Mouse (Mus musculus) adrenal gland, adult 18-20 months (tissue): Measurements from ENCODE around the gene Agap1. TPM values are rescaled to one million over a fixed set of nuclear protein-coding genes. Genes with fewer than 3 reads are reported as not detected.

Experiments used
- DNase-seq, 2 experiments: peaks; one replicate each; pipeline ENCODE4 v3.0.0; 2021 to 2022; ENCODE audit warnings: low spot score in 2 of 2
- total RNA-seq, 2 experiments: library from RNA; stranded (reverse); gene quantifications; 1 replicate in 1 of 2; 2 replicates in 1 of 2; pipeline ENCODE4 v1.2.3; 2021

Agap1 gene
- total RNA-seq, 2 experiments from 2014 or later: 44.7 to 59.1 TPM

DNA sequence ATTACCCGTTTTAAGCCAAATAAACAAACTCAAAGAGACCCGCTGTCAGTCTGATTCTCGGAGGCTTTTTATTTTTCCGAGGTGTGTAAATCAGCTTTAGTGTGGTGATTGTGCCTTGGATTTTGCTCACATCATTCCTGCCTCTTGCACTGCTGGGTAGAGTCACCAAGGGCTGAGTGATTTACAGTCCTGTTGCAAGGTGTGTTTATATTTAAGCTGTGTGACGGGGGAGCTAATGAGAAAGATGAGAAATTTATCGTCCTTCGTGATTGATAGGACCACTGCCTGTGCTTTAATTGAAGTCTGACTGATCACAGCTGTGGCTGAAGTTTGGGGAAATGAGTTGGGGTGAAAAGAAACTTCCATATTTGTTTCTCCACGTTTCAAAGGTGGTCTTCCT lies 192.9 kb downstream of the Agap1 start:
- no peak for DNase-seq

DNA sequence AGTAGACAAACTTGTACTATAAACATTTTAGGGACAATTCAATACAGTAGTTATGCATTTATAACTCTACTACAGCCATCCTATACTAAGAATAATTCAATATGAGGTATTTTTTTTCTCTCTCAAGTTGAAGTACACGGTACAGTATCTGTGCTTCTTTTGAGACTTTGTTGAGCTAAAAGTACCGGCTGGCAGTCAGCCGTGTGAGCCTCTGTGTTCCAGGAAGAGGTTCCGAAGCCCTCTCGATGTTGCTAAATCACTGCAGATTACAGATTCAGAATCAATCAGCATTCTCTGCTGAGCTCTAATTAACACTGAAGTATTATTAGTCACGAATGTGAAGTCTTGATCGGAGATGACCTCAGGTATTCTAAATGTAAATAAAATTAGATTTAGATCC lies 196.0 kb downstream of the Agap1 start:
- DNase-seq: no peak

DNA sequence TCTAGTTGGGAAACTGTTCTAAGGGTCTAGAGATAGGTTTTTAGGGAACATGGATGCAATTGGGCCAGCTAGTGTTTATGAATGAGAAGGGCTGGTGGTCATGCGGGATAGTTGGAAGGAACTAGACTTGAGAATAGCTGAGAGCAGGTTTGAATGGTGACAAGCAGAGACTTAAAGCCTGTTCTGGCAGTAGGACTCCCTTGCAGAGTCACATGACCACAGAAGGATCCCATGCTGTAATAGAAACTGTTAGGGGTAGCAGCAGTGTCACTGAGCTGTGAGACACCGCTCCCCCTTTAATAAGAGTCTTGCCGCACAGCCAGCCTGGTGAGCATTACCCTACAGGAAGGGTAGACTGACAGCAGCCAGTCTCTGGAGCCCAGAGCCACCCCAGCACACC lies 201.6 kb downstream of the Agap1 start:
- no peak for DNase-seq

DNA sequence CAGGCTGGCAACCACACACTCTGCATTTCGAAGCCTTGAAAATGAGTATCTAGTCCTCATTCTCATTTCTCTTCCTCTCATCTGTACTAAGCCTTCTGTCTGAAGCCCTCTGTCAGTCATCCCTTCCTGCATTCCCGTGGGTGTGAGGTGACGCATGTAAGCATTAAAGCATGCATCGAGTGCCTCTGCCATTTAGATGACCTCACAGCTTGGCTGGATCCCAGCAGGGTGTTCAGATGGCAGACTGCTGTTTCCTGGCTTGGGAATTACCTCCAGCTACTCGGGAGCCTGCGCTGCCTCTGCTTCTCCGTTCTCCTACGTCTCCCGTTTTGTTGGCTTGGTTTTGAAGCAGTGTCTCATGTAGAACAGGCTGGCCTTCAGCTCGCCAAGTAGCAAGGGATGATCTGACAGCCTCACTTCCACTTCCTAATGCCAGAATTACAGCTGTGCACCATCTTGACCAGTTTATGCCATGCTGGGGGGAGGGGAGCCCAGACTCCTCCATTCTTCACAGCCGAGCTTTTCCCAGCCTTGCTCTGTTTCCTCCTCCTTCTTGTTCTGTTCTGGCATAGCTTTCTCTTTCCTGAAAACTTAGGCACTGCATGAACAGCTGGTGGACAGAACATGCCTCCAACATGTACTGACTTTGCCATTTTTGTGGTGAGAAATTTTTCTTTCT lies 202.2 kb downstream of the Agap1 start:
- DNase-seq: peak; percentile 48 to 66

DNA sequence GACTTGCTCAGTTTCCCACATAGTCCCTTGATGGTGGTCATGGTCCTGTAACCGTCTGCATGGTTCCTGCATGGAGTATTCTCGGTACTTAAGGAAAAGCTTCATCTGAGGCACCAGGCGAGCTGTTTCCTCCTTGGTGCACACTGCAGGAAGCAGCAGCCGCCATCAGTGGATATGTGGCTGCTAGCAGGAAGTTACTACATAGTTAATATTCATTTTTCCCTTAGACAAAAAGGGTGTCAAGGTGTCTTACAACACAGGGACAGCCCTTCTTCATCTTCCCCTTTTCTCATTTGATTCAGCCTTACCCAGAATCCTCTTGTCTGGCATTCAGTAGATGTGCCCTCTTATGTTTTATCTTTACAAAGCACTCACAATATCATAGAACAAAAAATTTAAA lies 206.2 kb downstream of the Agap1 start:
- DNase-seq: no peak

DNA sequence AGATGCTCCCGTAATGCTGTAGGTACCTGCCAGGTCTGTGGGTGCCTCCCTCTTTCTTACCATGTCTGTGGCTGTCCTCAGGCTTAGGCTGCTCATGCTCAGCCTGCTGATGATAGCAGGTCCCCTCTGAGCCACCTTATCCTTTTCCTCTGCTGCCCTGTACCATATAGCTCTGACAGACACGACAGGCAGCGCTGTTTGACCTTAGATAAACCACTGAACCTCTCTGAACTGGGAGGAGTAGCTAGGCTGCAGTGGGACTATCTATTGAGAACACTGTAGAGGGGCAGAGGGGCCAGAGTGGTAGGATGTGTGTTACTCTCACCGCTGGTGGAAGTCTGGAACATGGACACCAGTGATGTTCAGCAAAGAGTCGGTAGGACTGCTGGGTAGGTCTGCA lies 211.5 kb downstream of the Agap1 start:
- no peak for DNase-seq

DNA sequence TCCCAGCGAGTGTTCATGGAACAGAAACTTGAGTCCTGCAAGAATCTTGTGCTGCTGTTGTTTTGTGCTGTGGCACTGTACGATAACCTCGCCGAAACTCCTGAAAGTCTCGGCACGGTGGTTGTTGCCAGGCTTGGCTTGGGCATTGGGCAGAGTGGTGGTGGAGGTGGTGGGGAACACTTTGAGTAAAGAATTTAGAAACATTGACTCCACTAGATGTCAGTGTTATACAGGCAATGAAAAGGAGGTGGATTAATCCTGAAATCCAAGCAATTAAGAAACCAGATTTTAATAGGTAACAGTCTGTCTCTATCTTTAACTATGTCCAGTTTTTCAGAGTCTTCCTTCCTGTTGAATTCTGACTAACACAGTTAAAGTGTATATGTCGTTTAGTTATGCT lies 212.8 kb downstream of the Agap1 start:
- DNase-seq: no peak

DNA sequence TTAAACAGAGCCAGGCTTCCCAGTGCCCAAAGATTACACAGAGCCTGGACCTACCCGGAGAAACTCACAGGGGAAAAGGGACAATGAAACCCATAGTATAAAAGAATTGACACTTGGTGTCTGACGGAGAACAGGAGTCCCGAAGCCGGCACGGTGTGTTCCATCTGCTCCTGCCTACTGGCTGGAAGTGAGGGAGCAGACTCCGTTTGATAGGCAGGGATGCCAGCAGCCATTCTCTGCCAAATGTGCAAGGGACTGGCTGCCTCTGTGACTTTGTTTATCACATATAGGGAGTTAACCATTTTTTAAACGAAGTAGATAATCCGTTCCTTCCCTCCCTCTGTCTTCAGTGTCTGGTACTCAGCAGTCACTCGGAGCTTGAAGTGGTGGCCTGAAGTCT lies 214.0 kb downstream of the Agap1 start:
- DNase-seq: no peak

DNA sequence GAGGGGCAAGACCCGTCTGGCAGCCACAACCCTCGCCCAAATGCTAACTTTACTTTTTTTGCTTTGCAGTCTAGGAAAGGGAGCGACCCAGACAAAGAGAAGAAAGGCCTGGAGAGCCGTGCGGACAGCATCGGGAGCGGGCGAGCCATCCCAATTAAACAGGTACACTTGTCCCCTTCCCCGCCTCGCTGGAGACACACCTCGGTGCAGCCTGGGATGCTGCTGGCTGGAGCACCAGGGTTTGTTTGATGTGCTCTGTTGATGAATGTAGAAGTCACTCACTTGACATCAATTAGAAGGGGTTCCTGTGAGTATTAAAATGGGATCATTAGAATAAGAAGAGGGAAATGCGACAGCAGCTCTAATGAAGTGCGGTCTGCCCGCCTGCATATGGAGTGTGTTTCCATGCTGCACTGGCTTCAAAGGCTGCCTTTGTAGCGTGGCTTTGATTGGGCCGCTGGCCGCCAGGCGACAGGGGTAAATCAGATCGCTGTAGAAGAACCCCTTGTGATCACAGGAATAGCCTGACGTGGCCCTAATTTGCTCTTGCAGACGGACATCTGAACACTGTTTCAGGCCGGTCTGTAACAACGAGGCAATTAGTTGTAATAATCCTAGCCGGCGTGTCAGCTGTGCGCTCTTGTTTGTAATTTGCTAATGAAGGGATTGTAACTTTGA lies 216.6 kb downstream of the Agap1 start:
- no peak for DNase-seq

DNA sequence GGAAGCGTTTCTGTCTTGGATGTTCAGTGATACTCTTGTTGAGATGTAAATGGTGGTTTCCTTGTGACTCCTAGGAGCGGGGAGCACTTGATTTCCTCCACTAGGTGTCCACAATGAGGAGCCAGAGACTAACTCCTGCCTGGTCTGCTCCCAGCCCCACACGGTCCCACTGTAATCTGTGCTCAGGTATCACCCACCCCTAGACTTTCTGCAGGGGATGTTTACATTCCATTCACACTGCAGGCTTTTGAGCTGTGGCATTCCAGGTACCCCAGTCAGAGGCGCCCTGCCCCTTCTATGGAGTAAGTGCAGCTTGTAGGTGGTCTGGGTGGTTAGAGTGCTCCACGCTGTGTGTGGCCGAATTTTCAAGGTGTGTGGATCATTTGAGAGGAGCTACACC lies 218.5 kb downstream of the Agap1 start:
- no peak for DNase-seq

DNA sequence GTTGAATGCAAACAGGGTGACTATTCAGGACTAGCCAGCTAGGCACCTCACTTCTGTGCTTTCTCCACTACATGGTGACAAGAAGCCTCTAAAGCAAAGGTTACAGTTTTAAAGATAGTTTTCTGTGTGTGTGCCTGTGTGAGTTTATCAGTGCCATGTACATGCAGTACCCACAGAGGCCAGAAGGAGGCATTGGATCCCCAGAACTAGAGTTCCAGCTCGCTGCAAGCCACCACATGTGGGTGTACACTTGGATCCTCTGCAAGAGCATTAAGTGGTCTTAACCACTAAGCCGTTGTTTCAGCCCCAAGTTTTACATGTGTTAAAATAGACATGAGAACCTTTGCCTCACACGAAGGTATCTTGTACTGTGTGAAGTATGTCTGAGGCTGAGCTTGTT lies 219.1 kb downstream of the Agap1 start:
- no peak for DNase-seq

DNA sequence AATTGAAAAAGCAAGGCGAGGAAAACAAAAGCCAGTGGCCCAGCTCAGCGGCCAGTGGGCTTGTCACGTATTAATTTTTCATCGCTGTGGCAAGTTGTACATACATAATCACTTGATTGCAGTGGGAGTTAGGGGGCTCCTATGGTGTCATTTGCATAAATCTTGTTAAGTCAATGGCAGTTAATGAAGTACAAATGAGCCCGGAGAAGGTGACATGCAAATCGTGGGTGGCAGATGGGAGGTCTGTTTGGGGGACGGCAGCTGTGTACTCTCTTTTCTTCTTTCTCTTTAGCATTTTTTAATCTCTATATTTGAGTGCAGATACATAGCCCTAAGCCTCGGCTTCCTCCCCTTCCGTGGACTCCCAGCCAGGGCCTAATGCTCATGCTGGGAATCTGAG lies 220.1 kb downstream of the Agap1 start:
- no peak for DNase-seq

DNA sequence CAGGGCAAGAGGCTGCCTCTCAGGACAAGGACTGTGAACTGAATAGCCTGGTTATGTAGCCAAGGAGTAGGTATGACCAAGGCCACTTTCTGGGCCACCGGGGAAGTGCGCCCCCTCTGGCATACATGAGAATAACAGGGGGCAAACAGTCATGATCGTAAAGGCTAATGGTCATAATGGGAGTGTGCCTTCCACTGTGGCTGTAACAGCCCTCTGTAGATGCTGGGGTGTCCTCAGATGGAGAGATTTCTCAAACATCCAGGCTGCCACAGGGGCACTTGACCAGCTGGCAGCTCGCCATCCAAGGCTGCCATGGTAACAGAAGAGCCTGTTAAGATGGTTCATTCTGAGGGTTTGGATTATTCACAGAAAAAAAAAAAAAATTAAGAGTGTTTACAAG lies 221.8 kb downstream of the Agap1 start:
- DNase-seq: no peak

DNA sequence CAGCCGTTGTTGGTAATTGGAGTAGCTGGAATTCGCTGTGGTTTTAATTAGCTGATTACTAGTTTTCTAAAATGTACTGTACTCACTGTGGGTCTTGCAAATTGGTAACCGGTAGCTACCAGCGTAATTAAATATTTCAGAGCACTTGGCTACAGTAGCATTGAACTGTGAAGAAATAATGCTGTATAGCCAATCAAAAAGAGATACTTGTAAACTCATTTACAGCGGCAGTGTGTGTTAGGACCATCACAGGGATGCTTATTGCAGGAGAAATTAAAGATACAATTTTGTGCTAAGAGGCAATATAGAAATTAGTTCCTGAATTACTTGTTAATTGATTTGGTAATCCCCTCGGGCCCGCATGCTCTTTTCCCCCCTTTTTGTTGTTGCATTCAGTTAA lies 226.1 kb downstream of the Agap1 start:
- no peak for DNase-seq

DNA sequence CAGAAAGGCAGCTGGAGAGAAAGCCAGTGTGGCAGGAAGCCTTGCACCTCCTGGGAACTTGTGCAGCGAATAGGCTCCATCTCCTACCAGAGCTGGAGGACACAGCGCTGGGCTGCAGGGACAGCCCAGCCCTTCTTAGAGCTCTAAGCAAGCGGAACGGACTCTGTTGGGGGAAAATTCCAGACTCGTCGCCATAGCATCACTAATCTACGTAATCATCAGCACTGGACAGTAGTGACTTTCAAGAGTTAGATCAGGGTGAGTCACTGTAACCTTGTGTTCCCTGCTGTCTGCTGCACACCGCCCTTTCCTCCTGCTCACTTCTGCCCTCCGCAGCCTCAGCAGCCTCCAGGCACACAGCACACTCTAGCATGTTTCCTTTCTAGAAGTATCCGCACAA lies 234.3 kb downstream of the Agap1 start:
- peak; percentile 36 to 50 for DNase-seq

DNA sequence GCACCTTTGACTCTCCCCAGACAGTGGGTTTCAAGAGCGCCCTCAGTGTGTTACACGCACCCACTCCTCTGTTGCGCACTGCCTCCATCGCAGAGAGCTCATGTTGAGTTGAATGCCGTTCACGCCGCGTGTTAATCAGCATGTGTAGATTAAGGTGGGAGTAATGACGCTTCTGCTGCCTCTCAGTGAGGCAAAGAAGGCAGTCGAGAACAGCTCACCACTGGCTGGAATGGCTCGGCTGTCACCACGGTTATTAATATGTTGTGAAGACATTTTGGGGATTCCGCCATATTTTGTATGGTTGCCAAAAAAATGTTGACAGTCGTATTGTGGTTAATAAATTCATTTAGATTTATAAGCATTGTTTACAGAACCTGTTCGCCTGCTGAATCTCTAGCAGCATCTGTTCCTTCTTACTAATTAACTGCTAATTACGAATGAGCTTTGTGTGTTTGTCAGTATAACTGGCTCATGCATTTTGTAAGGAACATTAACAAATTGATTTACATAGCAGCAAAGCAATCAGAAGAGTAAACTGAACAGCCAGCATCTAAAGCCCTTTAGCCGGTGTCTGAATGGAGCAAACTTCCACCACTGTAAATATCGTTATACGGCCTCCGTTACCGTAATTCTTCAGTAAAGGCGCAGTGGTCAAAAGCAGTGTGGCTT lies 235.1 kb downstream of the Agap1 start:
- no peak for DNase-seq

DNA sequence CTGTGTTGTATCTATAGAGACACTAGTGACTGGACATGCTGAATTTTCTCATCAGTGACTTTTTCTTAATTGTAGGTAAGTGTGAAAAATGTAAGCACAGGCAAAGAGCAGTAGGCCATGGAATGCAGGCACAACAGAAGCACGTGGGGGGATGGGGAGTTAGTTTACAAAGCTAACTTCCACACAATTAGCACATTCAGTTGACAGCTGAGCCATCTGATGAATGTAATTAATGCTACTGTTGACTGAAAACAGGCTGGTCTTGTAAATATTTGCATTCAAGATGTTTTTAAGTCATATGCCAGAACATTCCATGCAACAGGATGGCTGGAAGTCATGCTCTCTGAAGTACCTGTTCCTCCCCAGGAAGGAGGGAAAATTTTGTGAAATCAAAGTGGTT lies 236.5 kb downstream of the Agap1 start:
- no peak for DNase-seq

DNA sequence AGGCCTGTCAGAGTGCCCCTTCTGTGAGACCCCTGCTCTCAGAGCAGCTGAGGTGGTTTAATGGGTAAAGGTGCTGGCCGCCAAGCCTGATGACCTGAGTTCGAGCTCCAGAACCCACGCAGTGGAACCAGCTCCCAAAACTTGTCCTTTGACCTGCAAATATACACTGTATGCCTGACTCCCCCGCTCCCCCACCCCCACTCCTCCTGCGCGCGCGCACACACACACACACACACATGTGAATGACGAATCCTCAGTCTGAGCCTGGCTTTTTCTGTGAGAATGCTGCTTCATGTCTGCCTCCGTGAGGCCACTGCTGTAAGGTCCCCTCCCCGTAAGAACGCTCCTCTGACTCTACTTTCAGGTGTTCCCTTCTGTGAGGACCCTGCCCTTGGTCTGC lies 237.8 kb downstream of the Agap1 start:
- no peak for DNase-seq

DNA sequence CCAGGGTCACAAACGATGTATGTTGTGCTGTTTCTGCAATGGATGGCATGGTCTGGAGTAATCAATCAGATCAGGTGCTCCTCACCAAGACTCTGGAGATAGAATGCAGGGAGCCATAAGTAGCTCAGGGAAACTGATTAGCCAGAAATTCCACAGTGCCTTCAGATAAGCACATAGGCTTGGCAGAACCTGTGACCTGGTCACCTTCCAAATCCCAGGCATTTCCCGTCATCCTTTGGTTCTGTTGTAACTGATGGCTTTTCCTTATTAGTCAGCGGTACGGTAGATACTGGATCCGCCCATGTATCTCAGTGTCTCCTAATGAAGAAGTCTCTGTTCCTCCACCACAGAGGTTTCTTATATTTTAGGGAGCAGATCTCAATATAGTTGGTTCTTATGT lies 240.3 kb downstream of the Agap1 start:
- DNase-seq: no peak

DNA sequence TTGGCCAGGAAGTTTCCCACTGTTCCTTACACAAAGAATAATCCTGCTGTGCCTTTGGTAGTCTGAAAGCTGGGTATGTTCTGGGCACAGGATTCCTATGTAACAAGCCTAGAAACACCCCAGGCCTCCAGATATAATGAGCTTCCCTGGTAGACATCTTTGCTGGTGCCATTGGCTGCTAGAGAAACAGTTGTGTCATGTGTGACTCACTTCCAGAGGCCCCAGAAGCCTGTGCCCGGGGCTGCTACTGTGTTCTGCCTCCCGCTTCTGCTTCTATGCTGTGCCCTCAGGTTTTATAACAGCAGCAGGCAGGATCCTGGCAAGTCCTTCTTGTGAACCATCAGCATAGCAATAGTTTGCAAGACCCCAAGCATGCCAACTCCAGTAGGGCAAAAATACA lies 242.6 kb downstream of the Agap1 start:
- DNase-seq: no peak

DNA sequence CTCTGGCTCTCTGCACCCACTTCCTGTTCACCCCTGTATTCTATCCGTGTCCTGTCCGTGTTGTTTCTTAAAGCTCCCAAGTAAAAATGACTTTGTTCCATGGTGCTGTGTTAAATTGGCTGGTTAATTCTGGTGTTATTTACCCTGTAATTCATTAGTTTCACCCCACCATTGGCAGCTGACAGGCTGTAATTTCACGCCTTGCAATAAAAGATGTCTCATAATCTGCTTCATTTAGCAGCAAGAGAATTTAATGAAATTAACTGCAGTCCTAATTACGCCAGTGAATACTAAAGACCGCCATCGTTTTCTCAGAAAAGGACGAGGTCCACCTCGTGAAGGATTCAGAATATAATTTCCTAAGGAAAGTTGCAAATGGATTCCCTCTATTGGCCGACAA lies 245.6 kb downstream of the Agap1 start:
- DNase-seq: no peak

DNA sequence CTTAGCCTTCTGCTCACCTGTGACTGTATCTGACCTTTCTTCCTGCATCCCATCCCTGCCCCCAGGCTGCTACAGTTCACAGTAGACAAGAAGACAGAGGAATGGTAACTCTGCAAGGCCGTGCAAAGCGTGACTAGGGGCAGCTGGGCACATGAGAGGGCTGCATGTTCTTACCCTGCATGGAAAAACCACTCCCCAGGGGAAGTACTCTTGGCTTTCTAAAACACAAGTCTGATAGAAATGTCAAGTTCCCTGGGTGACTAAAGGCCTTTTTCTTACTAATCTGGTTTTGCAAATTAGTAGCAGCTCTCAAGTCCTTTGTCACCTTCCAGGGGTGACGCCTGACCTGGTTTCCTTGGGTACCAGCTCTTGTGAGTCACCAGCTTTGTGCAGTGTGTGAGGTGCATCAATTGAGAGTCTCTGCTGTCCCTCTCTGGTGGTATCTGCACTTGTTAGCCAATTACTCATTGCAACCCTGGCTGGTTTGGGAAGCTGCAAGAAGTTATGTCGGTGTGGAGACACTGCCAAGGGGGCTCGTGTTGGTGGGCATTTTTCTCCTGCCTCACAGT lies 246.6 kb downstream of the Agap1 start:
- DNase-seq: no peak
